Mouse (Mus musculus) cortical plate, adult 2 months (tissue): Measurements from ENCODE around the gene Hmbs.

Experiments
- CTCF ChIP-seq: fragments of 200-500 bp; IDR thresholded peaks from 2 replicates; pipeline ENCODE4 v1.5.1; 2011; ENCODE audit warnings: mild to moderate bottlenecking, control low read depth, low read length; ENCODE audit not compliant: insufficient read depth; ENCODE audit errors: extremely low read depth
- POLR2A ChIP-seq: fragments of 200-500 bp; IDR thresholded peaks from 2 replicates; pipeline ENCODE4 v1.6.1; 2011; ENCODE audit warnings: mild to moderate bottlenecking, low read length, control low read depth; ENCODE audit not compliant: insufficient read depth; ENCODE audit errors: extremely low read depth

GRCm38 (mm10) chr9:44288959-44289291 lies 55.1 kb downstream of the Hmbs start:
- TF ChIP-seq CTCF (no peak), POLR2A (no peak)
